Mouse (Mus musculus): Measurements from ENCODE around the gene Fetub. TPM values are rescaled to one million over a fixed set of nuclear protein-coding genes. Genes with fewer than 3 reads are reported as not detected.

Fetub gene
- polyA plus RNA-seq (2014; fragmentation: Nextera tagmentation; extraction: Ambion mirVana) = not detected in 2 replicates

DNA sequence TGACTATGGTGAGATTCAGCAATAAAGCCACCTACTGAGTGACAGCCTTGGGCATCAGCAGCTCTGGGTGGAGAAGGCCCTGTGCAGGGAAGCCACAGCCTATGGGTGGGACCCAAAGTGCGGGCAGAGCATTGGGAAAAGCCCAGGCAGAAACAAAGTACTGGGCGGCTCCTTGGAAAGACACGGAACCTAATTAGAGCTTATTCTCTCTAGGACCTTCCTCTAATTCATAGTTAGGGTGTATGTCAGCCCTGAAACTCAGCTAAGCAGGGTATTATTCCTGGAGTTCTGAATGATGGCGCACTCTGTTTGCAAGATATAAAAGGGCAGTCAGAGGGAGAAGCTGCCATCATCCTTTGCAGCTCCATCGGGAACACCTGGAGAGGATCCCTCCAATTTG is at the start of gene Fetub:
Fetub (plus strand) TSS at position 301 of the 400 bp plus-strand sequence.
- 92% methylated on average over 5 of the region's 5 CpGs for WGBS
- H3K4me1 ChIP-seq (ENCODE audit: control insufficient read depth, insufficient read depth, low read length) = no peaks in the 10 kb centered on the region
- H3K27me3 ChIP-seq (ENCODE audit: control insufficient read depth, insufficient read depth, low read length) = no peaks in the 10 kb centered on the region
- H3K36me3 ChIP-seq (ENCODE audit: control insufficient read depth, insufficient read depth, low read length) = no peaks in the 10 kb centered on the region
- no peak within 1 kb of the TSS for H3K27ac ChIP-seq (ENCODE audit: low read depth, low read length)
- H3K4me3 ChIP-seq (ENCODE audit: low read length) = no peak within 1 kb of the TSS
- H3K9ac ChIP-seq (ENCODE audit: low read depth, low read length) = no peak within 1 kb of the TSS
- H3K9me3 ChIP-seq (ENCODE audit: control insufficient read depth, low read length) = 0 out of 2 replicates have a peak, but pooled peaks cover 3% of the 10 kb centered on the region
- no peak for ATAC-seq (ENCODE audit: low FRiP score, low TSS enrichment)
- no peak within 1 kb of the TSS for H3K4me2 ChIP-seq (replicated peaks; ENCODE audit: low read depth, low read length)

DNA sequence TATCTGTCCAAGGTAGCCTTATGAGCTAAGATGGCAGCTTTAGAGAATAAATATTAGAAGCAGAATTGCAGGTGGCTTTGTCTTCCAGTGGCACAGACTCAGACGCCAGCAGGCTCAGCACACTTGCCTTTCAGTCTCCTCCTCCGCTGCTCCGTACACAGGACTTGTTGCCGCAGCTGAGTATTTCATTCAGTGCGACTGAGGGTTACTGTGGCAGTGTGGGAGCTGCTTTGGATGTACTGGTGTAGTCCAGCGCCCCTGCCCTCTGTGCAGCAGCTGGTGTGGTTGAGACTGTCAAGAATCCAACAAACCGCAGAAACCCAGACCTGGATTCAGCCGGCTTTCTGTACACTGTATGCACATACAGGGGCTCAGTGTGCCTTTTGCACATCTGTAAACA is 45.7 kb upstream of the Fetub start:
- no peak overlapping the region for H3K4me3 ChIP-seq (ENCODE audit: low read length)
- peaks cover 63% of the 10 kb centered on the region for H3K36me3 ChIP-seq (ENCODE audit: control insufficient read depth, insufficient read depth, low read length)
- no peak overlapping the region for H3K4me2 ChIP-seq (replicated peaks; ENCODE audit: low read depth, low read length)
- ATAC-seq (ENCODE audit: low FRiP score, low TSS enrichment) = no peak
- H3K27me3 ChIP-seq (ENCODE audit: control insufficient read depth, insufficient read depth, low read length) = no peaks in the 10 kb centered on the region
- H3K4me1 ChIP-seq (ENCODE audit: control insufficient read depth, insufficient read depth, low read length) = no peaks in the 10 kb centered on the region
- 89% methylated on average over 8 of the region's 8 CpGs for WGBS
- H3K9ac ChIP-seq (ENCODE audit: low read depth, low read length) = no peak overlapping the region
- H3K9me3 ChIP-seq (ENCODE audit: control insufficient read depth, low read length) = no peaks in the 10 kb centered on the region
- no peak overlapping the region for H3K27ac ChIP-seq (ENCODE audit: low read depth, low read length)

DNA sequence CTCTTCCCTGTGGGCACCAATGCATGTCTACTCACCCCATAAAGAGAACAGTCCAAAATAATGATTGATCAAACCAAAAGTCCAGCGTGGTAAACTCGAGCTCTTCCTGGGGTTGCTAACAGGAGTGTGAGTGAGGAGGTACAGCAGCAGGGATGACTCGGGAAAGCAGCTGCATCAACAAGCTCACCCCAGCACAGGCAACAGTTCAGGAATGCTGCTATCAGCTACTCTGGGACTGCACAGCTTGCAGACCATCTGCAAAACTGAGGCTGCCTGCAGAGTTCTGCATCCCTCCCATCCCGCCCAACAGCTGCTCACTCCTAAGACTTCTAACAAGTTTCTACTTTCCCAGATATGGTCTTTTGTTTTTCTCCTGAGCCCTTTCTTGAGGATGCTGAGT is 44.8 kb upstream of the Fetub start:
- Histone ChIP-seq H3K4me2 (replicated peaks; ENCODE audit: low read depth, low read length) (no peak overlapping the region), H3K4me3 (ENCODE audit: low read length) (no peak overlapping the region), H3K27me3 (ENCODE audit: control insufficient read depth, insufficient read depth, low read length) (no peaks in the 10 kb centered on the region), H3K27ac (ENCODE audit: low read depth, low read length) (no peak overlapping the region), H3K9me3 (ENCODE audit: control insufficient read depth, low read length) (no peaks in the 10 kb centered on the region), H3K9ac (ENCODE audit: low read depth, low read length) (no peak overlapping the region; the same call in 1 of the 2 replicates), H3K4me1 (ENCODE audit: control insufficient read depth, insufficient read depth, low read length) (no peaks in the 10 kb centered on the region), H3K36me3 (ENCODE audit: control insufficient read depth, insufficient read depth, low read length) (peaks cover 54% of the 10 kb centered on the region)
- WGBS = 82% methylated on average over 4 of the region's 4 CpGs
- no peak for ATAC-seq (ENCODE audit: low FRiP score, low TSS enrichment)

DNA sequence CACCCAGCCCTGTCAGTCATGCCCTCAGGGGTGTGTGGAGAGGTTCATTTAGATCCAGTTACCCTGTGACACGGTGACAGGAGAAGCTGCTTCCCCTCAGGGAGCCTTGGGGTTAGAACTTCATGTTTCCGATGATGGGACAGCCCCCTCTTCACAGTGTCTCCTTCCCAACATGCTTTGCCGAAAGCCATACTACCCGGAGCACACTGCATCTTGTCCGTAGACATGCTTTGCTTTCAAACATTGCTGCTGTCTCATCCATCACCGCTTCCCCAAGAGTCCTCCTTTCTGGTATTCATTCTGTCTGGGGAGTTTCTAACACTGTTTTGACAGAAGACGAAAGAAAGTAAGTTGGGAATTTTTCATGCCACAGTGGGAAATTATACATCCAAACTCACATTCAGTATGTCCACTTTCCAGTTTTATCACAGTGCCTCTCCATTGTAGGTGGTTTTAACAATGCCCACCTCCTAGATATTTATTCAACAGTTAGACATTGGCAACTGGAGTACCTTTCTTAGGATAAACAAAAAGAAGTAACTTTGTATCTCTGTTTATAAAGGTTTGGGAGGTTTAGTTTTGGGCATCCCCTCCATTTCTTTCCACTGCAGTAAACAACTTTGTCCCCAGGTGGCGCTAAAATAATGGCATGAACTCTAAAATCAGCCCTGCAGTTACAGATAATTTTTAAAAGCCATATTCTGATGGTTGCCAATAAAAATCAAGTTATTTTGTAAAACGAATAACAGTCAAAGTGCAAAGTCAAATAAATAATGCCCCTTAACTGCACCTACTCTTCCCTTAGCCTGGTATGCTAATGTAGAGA is 41.7 kb upstream of the Fetub start:
- Histone ChIP-seq H3K27me3 (ENCODE audit: control insufficient read depth, insufficient read depth, low read length) (no peaks in the 10 kb centered on the region), H3K36me3 (ENCODE audit: control insufficient read depth, insufficient read depth, low read length) (peaks cover 23% of the 10 kb centered on the region), H3K4me2 (replicated peaks; ENCODE audit: low read depth, low read length) (no peak overlapping the region), H3K4me3 (ENCODE audit: low read length) (no peak overlapping the region), H3K27ac (ENCODE audit: low read depth, low read length) (no peak overlapping the region), H3K4me1 (ENCODE audit: control insufficient read depth, insufficient read depth, low read length) (no peaks in the 10 kb centered on the region), H3K9me3 (ENCODE audit: control insufficient read depth, low read length) (no peaks in the 10 kb centered on the region), H3K9ac (ENCODE audit: low read depth, low read length) (no peak overlapping the region)
- WGBS = 54% methylated on average over 9 of the region's 9 CpGs
- no peak for ATAC-seq (ENCODE audit: low FRiP score, low TSS enrichment)

DNA sequence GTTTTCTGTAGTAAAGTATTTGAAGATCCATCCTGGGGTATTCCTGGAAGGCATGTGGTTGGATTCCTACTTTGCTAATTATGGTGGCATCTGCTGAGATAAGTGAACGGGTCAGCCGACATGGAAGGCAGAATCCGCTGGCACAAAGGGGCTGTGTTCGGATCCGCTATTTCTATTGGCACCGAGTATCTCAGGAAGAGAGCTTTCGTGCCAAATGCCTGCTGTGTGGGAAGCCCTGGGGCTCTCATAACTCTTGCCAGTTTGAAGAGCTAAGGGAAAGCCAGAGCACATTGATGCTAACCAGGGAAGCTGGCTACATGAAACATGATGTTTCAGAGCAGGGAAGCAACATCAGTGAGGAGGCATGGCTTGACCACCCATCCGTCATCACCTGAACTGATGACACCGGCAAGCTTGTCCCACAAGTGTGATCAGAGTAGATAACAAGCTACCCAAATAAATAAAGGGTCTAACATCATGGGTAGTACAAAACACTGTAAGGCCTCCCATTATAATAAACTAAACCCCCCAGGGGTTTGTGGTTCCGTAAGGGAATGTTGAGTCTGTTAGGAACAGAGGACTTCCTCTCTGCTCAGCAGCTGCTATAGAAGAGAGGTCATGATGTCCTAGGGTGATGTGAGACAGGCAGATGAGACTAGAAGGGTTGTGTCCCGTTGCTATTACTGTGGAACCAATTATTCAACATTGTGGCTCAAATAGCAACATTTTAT is 40.3 kb upstream of the Fetub start:
- Histone ChIP-seq H3K9ac (ENCODE audit: low read depth, low read length) (no peak overlapping the region), H3K4me1 (ENCODE audit: control insufficient read depth, insufficient read depth, low read length) (no peaks in the 10 kb centered on the region), H3K9me3 (ENCODE audit: control insufficient read depth, low read length) (no peaks in the 10 kb centered on the region), H3K27ac (ENCODE audit: low read depth, low read length) (no peak overlapping the region), H3K4me3 (ENCODE audit: low read length) (no peak overlapping the region), H3K27me3 (ENCODE audit: control insufficient read depth, insufficient read depth, low read length) (no peaks in the 10 kb centered on the region), H3K4me2 (replicated peaks; ENCODE audit: low read depth, low read length) (no peak overlapping the region), H3K36me3 (ENCODE audit: control insufficient read depth, insufficient read depth, low read length) (peaks cover 9% of the 10 kb centered on the region)
- WGBS = 90% methylated on average over 11 of the region's 11 CpGs
- ATAC-seq (ENCODE audit: low FRiP score, low TSS enrichment) = no peak

DNA sequence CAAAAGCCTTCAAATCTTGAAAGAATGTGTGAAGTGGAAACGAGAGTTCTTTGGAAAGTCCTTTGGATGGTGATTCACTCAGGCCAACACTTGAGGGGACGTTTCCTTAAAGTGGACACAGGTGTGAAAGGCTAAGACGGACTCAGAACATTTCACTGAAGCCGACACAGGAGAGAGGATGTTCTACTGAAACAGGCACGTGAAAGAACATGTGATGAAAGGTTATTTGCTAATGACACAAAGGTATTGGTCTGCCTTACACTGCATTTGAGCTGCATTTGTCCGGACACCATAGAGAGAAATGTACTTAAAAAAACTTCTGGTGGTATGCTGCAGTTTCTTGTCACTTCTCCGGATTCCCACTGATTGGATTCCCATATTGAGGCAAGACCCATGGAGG is 39.4 kb upstream of the Fetub start:
- no peaks in the 10 kb centered on the region for H3K4me1 ChIP-seq (ENCODE audit: control insufficient read depth, insufficient read depth, low read length)
- ATAC-seq (ENCODE audit: low FRiP score, low TSS enrichment) = no peak
- no peaks in the 10 kb centered on the region for H3K27me3 ChIP-seq (ENCODE audit: control insufficient read depth, insufficient read depth, low read length)
- no peaks in the 10 kb centered on the region for H3K9me3 ChIP-seq (ENCODE audit: control insufficient read depth, low read length)
- 71% methylated on average over 7 of the region's 7 CpGs for WGBS
- H3K4me2 ChIP-seq (replicated peaks; ENCODE audit: low read depth, low read length) = no peak overlapping the region
- no peak overlapping the region for H3K9ac ChIP-seq (ENCODE audit: low read depth, low read length)
- H3K27ac ChIP-seq (ENCODE audit: low read depth, low read length) = no peak overlapping the region
- 0 out of 2 replicates have a peak, but pooled peaks cover 1% of the 10 kb centered on the region for H3K36me3 ChIP-seq (ENCODE audit: control insufficient read depth, insufficient read depth, low read length)
- H3K4me3 ChIP-seq (ENCODE audit: low read length) = no peak overlapping the region

GRCm38 (mm10) chr16:22879945-22880595 is 38.1 kb upstream of the Fetub start:
- H3K4me2 ChIP-seq (replicated peaks; ENCODE audit: low read depth, low read length) = no peak overlapping the region
- no peaks in the 10 kb centered on the region for H3K9me3 ChIP-seq (ENCODE audit: control insufficient read depth, low read length)
- no peak for ATAC-seq (ENCODE audit: low FRiP score, low TSS enrichment)
- no peaks in the 10 kb centered on the region for H3K36me3 ChIP-seq (ENCODE audit: control insufficient read depth, insufficient read depth, low read length)
- no peaks in the 10 kb centered on the region for H3K4me1 ChIP-seq (ENCODE audit: control insufficient read depth, insufficient read depth, low read length)
- H3K27ac ChIP-seq (ENCODE audit: low read depth, low read length) = no peak overlapping the region
- H3K9ac ChIP-seq (ENCODE audit: low read depth, low read length) = no peak overlapping the region
- no peak overlapping the region for H3K4me3 ChIP-seq (ENCODE audit: low read length)
- WGBS = 63% methylated on average over 7 of the region's 7 CpGs
- no peaks in the 10 kb centered on the region for H3K27me3 ChIP-seq (ENCODE audit: control insufficient read depth, insufficient read depth, low read length)

DNA sequence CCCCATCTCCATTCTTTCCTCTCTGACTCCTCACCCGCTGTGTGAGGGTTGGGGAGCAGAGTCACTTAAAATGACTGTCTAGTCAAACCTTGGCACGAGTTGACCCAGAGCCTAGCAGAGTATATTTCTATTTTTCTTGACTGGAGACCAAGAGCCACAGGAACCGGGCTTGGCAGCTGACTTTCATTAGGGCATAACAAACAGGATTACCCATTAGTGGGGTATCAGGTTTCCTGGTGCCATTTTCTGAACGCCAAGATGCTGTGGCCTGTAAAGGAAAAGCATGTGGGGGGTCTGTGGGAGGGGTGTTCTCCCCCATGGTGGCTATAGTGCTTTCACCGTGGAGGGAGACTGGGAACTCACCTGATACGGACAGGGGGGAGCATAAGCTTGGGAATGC is 37.2 kb upstream of the Fetub start:
- Histone ChIP-seq H3K27ac (ENCODE audit: low read depth, low read length) (no peak overlapping the region), H3K4me3 (ENCODE audit: low read length) (no peak overlapping the region), H3K9ac (ENCODE audit: low read depth, low read length) (no peak overlapping the region), H3K4me2 (replicated peaks; ENCODE audit: low read depth, low read length) (no peak overlapping the region), H3K36me3 (ENCODE audit: control insufficient read depth, insufficient read depth, low read length) (no peaks in the 10 kb centered on the region), H3K9me3 (ENCODE audit: control insufficient read depth, low read length) (no peaks in the 10 kb centered on the region), H3K27me3 (ENCODE audit: control insufficient read depth, insufficient read depth, low read length) (no peaks in the 10 kb centered on the region), H3K4me1 (ENCODE audit: control insufficient read depth, insufficient read depth, low read length) (no peaks in the 10 kb centered on the region)
- WGBS = 10% methylated on average over 6 of the region's 6 CpGs
- no peak for ATAC-seq (ENCODE audit: low FRiP score, low TSS enrichment)

DNA sequence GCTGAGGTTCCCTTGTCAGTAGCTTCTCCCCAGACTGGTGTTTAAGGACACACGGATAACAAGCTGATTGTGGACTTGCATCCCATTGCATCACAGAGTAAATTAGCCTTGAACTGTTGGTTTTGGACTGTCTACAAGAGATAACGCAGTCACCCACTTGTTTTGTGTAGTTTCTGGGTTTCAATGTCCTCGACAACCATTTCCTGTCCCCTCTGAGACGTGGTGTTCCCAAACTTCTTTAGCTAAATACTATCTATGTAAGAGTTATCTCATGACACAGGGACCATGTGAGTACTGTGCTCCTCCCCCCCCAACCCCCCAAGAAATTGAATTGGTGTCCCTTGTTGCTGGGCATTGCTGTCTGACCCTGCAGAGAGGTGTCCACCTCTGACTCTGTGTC is 36.6 kb upstream of the Fetub start:
- no peak overlapping the region for H3K4me2 ChIP-seq (replicated peaks; ENCODE audit: low read depth, low read length)
- no peak overlapping the region for H3K9ac ChIP-seq (ENCODE audit: low read depth, low read length)
- no peaks in the 10 kb centered on the region for H3K9me3 ChIP-seq (ENCODE audit: control insufficient read depth, low read length)
- WGBS = 76% methylated on average over 4 of the region's 4 CpGs
- H3K4me1 ChIP-seq (ENCODE audit: control insufficient read depth, insufficient read depth, low read length) = no peaks in the 10 kb centered on the region
- ATAC-seq (ENCODE audit: low FRiP score, low TSS enrichment) = no peak
- no peaks in the 10 kb centered on the region for H3K27me3 ChIP-seq (ENCODE audit: control insufficient read depth, insufficient read depth, low read length)
- H3K4me3 ChIP-seq (ENCODE audit: low read length) = no peak overlapping the region
- H3K27ac ChIP-seq (ENCODE audit: low read depth, low read length) = no peak overlapping the region
- no peaks in the 10 kb centered on the region for H3K36me3 ChIP-seq (ENCODE audit: control insufficient read depth, insufficient read depth, low read length)
